Mouse (Mus musculus) gastrocnemius, postnatal 36 days (tissue): ENCODE measurements at regions not wholly inside any gene's neighbourhood (a gene's known extent, or its start where the extent isn't known, plus 50 kb on each side); places are given as distances from the start of the nearest gene placed in this dataset.

Experiments used
- DNase-seq, 2 experiments: peaks; one replicate each; pipeline ENCODE4 v3.0.0; 2022
- intact Hi-C: fragments of 180-260 bp; cut with DNase I; formaldehyde crosslinking; loops from one replicate; pipeline ENCODE4 v1.15.1; 2025

GRCm38 (mm10) chr10:91591398-91591811 lies 410.3 kb upstream of the Tmpo start:
- DNase-seq, result no peak
- intact Hi-C loops, result no loop called here

DNA sequence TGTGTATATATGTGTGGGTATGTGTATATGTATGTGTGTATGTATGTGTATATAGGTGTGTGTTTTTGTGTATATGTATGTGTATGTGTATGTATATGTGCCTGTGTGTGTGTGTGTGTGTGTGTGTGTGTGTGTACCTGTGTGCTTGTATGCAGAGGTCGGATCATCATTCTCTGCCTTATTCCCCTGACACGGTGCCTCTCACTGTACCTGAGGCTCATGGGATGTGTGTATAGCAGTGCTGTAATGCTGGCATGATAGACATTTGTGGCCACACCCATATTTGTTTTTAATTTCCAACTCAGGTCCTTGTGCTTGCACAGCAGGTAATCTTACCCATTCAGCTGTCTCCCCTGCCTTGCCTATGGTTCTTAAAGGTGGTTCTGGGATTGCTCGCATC lies 402.1 kb upstream of the Tmpo start:
- no peak for DNase-seq
- intact Hi-C loops, result no loop called here

DNA sequence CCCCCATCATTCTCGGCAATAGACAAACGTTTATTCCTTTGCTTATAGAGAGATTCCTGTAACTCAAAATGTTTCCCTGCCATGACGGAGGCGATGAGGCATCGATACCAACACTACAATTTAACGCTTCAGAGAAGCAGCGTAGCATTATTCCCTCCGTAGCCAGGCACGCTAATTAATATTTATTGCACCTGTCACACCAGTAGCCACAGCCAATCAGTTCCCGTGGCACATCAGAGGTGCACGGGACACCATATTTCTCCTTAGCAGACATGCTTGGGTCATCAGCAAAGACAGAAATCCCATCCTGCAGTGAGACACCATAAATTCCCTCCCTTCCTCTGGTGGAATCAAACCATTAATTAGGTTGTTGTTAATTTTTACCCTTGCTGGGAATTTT lies 399.8 kb upstream of the Tmpo start:
- intact Hi-C loops, result no loop called here
- no peak for DNase-seq

GRCm38 (mm10) chr10:91575323-91576064 lies 394.4 kb upstream of the Tmpo start:
- DNase-seq, result no peak
- intact Hi-C loops, result no loop called here

DNA sequence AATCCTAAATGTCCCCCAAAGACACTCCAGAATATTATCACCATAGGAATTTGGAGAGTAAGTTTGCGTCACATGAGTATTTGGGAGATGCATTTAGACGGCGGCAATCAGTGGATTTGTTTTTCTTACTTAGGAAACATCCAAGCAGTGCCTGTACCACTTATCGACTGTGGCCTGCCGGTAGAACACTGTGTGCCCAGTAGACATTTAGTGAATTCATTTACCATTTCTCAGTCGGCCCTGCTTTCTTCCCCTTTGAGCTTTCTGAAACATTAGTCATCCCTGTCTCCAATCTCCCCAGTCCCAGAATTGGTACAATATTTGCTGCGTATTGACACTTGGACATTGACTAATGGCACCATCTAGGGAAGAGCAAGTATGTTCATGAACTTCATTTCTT lies 391.7 kb upstream of the Tmpo start:
- intact Hi-C loops, result no loop called here
- DNase-seq, result no peak

DNA sequence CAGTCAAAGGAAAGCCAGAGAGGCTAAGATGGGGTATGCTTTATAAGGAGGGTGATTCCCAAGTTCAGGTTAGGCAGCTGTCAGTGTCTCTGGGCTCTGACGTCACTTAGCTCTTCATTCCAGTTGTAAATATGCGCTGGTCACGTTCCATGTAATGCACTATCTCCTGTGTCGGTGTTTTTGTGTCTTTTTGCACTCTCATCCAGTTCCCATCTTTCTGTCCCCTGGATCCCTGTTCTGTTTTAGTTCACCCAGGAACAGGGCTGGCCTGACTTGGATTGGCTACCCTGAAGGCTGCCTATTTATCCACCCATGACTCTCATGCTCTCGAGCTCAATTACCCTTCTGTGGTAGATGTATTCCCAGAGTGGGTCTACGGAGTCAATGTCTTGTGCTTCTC lies 387.9 kb upstream of the Tmpo start:
- DNase-seq, result no peak
- intact Hi-C loops, result no loop called here

GRCm38 (mm10) chr10:91566116-91566774 lies 385.1 kb upstream of the Tmpo start:
- DNase-seq, result no peak
- intact Hi-C loops, result no loop called here

- DNase-seq, result no peak
- intact Hi-C loops, result no loop called here
Measured at GRCm38 (mm10) chr10:91559307-91559706, 378.2 kb upstream of the Tmpo start.

- no peak for DNase-seq
- intact Hi-C loops, result no loop called here
Measured at GRCm38 (mm10) chr10:91548071-91548470, 367.0 kb upstream of the Tmpo start.

- intact Hi-C loops, result no loop called here
- no peak for DNase-seq
Measured at GRCm38 (mm10) chr10:91546140-91546539, 365.0 kb upstream of the Tmpo start.

DNA sequence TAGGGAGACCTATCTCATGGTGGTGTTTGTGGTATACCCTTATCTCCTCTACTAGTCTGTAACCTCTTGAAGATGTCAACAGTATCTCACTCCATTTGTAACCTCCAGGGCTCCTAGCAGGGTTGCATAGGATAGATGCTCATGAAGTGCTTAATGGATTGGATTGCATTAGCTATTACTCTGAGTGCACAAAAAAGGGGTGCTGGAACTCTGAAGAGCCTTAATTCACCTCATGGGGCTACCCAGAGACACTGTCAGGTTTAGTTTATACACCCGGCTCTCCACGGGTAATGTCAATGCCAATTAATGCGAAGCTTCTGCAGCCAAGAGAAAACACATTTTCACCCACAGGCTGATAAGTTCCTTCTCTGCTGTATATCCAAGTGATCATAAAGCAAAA lies 364.3 kb upstream of the Tmpo start:
- intact Hi-C loops, result no loop called here

GRCm38 (mm10) chr10:91543167-91543918 lies 362.2 kb upstream of the Tmpo start:
- DNase-seq, result no peak
- intact Hi-C loops, result no loop called here

More for the DNA sequence above, 364.3 kb upstream of the Tmpo start:
- DNase-seq, result no peak

DNA sequence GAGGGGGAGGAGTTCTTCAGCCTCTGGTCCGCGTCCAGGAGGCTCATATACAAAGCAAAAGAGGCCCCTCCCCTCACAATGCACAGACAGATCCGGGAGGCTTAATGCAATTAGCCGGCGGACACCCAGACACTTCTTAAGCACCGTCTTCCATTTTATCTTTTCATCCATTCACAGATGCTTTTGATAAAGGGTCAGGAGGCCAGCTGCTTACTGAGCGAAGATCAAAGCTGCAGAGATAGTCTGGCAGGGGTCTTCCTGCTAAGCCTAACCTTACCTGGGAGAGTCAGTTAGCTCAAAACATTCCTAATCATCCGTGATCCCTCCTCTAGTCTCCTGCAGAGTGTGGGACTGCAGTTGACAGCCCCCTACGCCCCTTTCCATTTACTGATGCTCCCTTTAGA lies 361.1 kb upstream of the Tmpo start:
- DNase-seq, result no peak
- intact Hi-C loops, result no loop called here

GRCm38 (mm10) chr10:91537241-91537640 lies 356.1 kb upstream of the Tmpo start:
- intact Hi-C loops, result no loop called here
- no peak for DNase-seq

DNA sequence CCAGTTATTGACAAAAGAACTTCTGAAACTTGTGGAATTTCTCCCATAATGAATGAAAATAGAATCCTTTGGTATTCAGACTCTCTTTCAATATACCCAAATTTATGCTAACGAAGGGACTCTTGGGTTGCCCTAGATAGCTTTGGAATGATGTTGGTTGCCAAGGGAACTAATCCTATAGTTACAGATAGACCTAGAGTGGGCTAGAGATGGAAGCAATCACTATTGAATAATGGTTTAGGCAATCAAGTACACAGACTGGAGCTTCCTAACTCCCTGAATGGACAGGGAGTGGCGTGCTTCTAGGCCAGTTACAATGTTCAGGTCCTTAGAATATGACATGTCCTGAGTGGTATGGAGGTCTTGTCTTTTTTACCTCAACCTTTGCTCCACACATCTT lies 354.3 kb upstream of the Tmpo start:
- intact Hi-C loops, result no loop called here
- DNase-seq, result no peak

GRCm38 (mm10) chr10:91528305-91528704 lies 347.2 kb upstream of the Tmpo start:
- no peak for DNase-seq
- intact Hi-C loops, result no loop called here

DNA sequence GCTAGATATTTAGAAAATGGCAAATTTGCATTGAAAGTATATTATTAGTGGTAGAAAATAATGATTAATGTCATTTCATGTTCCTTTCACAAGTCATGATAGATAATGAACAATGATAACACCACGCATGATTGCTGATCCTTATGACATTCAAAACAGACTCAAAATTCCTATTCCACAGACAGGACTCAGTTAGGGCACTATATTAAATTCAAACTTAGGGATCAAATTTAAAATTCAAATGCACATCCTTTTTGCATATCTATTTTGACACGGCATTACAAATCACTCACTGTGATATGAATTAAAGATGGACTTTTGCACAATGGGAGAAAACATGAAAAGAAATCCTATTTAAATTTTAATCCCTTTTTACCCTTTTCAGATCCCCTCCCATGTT lies 340.1 kb upstream of the Tmpo start:
- DNase-seq, result no peak
- intact Hi-C loops, result no loop called here

- intact Hi-C loops, result no loop called here
- no peak for DNase-seq
Measured at GRCm38 (mm10) chr10:91515021-91515371, 333.9 kb upstream of the Tmpo start.

DNA sequence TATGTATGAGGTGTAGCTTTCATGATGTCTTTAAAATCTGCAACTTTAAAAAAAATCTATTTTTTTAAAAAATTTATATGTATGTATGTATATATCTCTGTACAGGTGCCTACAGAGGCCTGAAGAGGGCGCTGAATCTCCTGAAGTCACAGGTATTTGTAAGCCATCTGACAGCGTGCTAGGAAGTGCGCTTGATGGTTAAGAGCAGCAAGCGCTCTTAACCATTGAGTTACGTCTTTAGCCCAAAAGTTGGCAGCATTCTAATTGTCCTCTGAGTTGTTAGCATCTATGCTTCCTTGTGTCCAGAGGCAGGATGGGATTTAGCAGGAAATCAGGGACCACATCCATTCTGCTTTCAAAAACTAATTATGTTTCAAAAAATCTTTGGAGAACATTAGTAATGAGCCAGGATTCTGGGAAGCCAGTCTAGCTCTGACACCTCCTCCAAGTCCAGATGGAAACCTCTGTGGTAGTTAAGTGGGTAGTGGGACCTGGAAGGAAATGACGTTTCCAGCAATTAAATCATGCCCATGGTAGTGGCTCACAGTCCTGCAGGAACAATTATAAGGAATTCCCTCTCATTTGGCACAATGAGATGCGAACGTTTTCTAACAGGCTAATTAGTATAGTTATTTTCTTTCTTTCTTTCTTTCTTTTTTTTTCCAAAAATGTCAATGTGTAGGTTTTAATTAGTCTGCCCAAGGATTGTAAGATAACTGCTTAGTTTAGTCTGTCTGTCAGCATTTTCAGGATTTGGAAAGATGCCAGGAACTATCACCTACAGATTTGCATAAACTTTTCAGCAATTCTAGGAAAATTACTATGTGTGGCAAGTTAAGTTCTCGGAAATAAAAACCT lies 333.3 kb upstream of the Tmpo start:
- intact Hi-C loops, result no loop called here
- no peak for DNase-seq

DNA sequence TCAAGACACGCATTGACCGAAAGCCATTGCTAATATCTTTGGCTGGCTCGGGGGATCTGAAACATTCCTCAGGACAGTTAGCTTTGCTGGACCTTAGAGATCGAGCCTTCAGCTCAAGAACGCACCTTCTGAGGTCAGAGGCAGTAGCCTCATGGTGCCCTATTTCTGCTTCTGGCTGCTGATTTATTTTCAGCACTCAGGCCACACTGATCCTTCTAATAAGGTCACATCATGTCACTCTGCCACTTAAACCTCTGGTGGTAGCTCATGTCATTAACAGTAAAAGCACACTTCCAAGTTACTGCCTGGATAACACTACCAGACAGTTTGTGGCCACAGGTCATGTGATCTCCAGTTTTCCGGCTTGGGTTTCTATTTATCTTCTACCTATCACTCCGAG lies 325.9 kb upstream of the Tmpo start:
- no peak for DNase-seq
- intact Hi-C loops, result no loop called here

GRCm38 (mm10) chr10:91504891-91505290 lies 323.8 kb upstream of the Tmpo start:
- DNase-seq, result no peak
- intact Hi-C loops, result no loop called here
